Mouse (Mus musculus) heart, postnatal 36 days (tissue): ENCODE results near the gene Tex45. TPM values are rescaled to one million over a fixed set of nuclear protein-coding genes. Genes with fewer than 3 reads are reported as not detected.

Experiments
- DNase-seq, 2 experiments: peaks; one replicate each; pipeline ENCODE4 v3.0.0; 2021 to 2022
- intact Hi-C: fragments of 180-260 bp; cut with DNase I; formaldehyde crosslinking; loops from one replicate; pipeline ENCODE4 v1.15.1; 2025
- total RNA-seq, 2 experiments: library from RNA; stranded (reverse); gene quantifications; 2 replicates each; pipeline ENCODE4 v1.2.3; 2021

The Tex45 gene
- not detected for total RNA-seq

- intact Hi-C loops = no loop called here
- DNase-seq = no peak
Observed at GRCm38 (mm10) chr8:3470562-3470961, at the start of gene Tex45. Tex45 (plus strand) TSS chr8:3470862.

GRCm38 (mm10) chr8:3421507-3421906 is 49.2 kb upstream of the Tex45 start:
- intact Hi-C loops = no loop called here
- DNase-seq = no peak

GRCm38 (mm10) chr8:3425217-3425616 is 45.4 kb upstream of the Tex45 start:
- intact Hi-C loops = loop anchor here (5.0 kb wide), 1 partner anchor 33 kb away; the partner anchor contains the start of gene Arhgef18
- no peak for DNase-seq

DNA sequence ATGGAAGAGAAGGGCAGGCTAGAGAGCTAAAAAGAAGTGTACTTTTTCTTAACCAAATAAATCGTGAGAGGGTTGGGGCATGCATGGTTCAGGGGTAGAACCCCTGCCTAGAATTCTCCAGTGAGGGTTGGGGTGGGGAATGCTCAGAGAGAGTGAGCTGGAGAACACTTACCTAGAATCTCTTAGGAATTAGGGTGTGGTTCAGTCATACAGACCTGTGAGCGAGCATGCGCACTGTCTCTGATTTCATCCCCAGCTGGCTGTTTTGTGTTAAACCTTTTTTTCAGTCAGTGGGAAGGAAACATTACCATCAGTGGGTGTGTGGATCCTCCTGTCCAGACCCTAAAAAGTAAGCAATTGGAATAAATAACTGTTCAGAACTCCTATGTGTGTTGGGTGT is 44.5 kb upstream of the Tex45 start:
- intact Hi-C loops = loop anchor here (5.0 kb wide), 1 partner anchor 34 kb away; the partner anchor contains the start of gene Arhgef18
- no peak for DNase-seq

DNA sequence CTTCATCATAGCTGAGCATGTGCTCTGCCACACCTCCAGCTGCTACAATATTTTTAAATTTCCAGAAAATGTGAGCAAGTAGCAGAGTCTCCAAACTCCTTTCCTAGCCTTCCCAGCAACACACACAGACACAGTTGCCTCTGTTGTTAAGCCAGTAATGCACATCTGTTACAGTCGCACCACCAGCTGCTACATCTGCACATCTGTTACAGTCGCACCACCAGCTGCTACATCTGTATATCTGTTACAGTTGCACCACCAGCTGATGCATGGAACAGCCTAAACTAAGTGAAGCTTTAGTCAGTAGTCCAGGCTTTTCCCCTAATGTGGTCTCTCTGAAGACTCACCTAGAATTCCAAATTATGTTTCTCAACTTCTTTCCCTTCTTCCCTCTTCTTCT is 42.2 kb upstream of the Tex45 start:
- intact Hi-C loops = loop anchor here (5.0 kb wide), 1 partner anchor 36 kb away; the partner anchor contains the start of gene Arhgef18
- no peak for DNase-seq

DNA sequence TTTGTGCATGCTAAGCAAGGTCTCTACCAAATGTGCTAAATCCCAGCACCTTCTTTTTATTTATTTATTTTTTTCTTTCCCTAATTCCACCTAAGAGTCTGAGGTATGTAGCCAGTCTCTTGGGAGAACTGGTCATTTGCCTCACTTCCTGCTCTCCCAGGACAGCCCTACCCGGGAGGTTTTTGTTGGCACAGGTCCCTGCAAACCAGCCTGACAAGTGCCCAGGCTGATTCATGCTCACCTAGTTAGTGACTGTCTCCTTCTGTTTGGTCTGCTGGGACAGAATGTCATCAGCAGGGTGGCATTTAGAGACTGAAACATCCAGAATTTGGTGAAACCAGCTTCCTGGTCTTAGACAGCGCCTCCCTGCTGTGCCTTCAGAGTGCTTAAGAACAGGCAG is 40.7 kb upstream of the Tex45 start:
- intact Hi-C loops = loop anchor here (5.0 kb wide), 1 partner anchor 38 kb away; the partner anchor contains the start of gene Arhgef18
- DNase-seq = peak; percentile 24 to 32

GRCm38 (mm10) chr8:3431113-3431512 is 39.5 kb upstream of the Tex45 start:
- no peak for DNase-seq
- intact Hi-C loops = no loop called here

GRCm38 (mm10) chr8:3436492-3436891 is 34.2 kb upstream of the Tex45 start:
- no peak for DNase-seq
- intact Hi-C loops = no loop called here

DNA sequence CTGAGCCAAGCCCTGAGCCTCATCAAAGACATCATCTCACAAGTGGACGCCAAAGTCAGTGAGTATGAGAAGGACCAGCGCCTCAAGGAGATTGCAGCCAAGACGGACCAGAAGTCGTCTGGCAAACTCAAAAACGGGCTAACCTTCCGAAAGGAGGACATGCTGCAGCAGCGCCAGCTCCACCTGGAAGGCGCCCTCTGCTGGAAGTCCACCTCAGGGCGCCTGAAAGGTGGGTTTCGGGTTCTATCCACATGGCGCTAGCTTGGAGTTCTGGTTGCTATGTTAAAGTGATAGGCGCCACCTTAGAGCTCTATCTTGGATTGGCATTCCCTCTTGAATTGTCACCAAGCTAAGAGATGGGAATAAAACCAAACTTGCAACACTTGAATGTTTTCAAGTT is 31.2 kb upstream of the Tex45 start:
- no peak for DNase-seq

GRCm38 (mm10) chr8:3449226-3449625 is 21.4 kb upstream of the Tex45 start:
- DNase-seq = no peak
- intact Hi-C loops = no loop called here

More for the DNA sequence above, 31.2 kb upstream of the Tex45 start:
- intact Hi-C loops = no loop called here

GRCm38 (mm10) chr8:3450670-3451069 is 20.0 kb upstream of the Tex45 start:
- DNase-seq = peak; percentile 57 to 67
- intact Hi-C loops = loop anchor here (10.0 kb wide), 1 partner anchor 96 kb away; the partner anchor contains the start of gene A430078G23Rik

DNA sequence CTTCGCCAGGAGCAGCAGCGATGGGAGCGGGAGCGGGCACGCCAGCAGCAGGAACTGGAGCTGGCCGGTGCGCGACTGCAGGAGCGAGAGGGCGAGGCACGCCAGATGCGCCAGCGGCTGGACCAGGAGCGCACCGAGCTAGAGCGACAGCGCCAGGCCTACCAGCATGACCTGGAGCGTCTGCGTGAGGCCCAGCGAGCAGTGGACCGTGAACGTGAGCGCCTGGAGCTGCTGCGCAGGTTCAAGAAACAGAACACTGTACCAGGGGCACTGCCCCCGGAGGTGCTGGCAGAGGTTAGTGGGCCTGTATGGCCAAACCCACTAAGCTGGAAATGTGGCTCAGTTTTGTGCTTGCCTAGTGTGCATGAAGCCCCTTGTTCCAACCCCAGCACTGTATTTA is 18.7 kb upstream of the Tex45 start:
- no peak for DNase-seq
- intact Hi-C loops = loop anchor here (10.0 kb wide), 1 partner anchor 97 kb away; the partner anchor contains the start of gene A430078G23Rik

GRCm38 (mm10) chr8:3463248-3463647 is 7.4 kb upstream of the Tex45 start:
- DNase-seq = no peak
- intact Hi-C loops = loop anchor here (10.0 kb wide), 1 partner anchor 212 kb away; the partner anchor contains the start of genes Fcor and Trappc5

- no peak for DNase-seq
- intact Hi-C loops = loop anchor here (10.0 kb wide), 1 partner anchor 210 kb away; the partner anchor contains the start of genes Fcor and Trappc5
Observed at GRCm38 (mm10) chr8:3464309-3464708, 6.4 kb upstream of the Tex45 start.

GRCm38 (mm10) chr8:3467006-3467885 is 3.4 kb upstream of the Tex45 start, which contains the start of gene Pex11g:
Pex11g (minus strand) TSS chr8:3467680.
- intact Hi-C loops = loop anchor here (2.0 to 10.0 kb wide), 2 partner anchors 50 to 208 kb away; partner anchors contain the start of genes Fcor and Trappc5
- peak; percentile 97 to 99 for DNase-seq

DNA sequence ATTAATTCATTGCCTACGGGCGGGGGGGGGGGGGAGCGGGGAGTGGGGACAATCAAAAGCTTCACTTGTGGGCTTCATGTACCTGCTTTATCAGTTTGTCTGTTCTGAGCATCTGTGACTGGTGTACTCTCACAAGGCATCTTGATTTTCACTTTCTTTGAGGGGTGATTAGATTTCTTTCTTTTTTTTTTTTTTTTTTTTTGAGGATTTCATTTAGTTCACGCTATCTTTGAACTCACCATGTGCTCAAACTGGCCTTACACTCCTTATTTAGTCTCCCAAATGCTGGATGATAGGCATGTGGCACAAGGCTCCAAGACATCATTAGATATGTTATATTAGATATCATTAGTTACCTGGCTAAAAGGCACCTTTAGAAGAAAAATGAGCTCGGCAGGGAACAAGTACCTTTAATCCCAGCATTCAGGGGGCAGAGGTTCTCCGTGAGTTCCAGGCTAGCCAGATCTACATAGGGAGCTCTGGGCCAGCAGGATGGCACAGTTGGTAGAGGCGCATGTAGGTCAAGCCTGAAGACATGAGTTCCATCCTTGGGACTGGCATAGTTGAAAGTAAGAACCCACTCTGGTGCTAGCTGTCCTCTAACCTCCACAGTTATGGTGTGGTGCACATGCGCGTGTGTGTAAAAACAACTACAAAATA is 2.6 kb upstream of the Tex45 start:
- intact Hi-C loops = loop anchor here (2.0 to 10.0 kb wide), 3 partner anchors 25 to 207 kb away; partner anchors contain the start of genes Fcor, Trappc5 and Zfp358
- DNase-seq = no peak

DNA sequence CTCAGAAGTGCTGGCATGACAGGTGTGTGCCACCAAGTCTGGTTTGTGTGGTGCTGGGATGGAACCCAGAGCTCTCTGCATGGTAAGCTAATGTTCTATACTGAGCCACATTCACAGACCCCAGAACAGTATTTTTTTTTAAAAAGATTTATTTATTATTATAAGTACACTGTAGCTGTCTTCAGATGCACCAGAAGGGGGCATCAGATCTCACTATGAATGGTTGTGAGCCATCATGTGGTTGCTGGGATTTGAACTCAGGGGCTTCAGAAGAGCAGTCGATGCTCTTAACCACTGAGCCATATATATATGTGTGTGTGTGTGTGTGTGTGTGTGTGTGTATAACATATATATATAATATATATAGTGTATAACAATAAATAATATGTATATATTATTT is 1.8 kb upstream of the Tex45 start:
- no peak for DNase-seq
- intact Hi-C loops = loop anchor here (2.0 to 10.0 kb wide), 2 partner anchors 24 to 206 kb away; partner anchors contain the start of genes Fcor, Trappc5 and Zfp358

DNA sequence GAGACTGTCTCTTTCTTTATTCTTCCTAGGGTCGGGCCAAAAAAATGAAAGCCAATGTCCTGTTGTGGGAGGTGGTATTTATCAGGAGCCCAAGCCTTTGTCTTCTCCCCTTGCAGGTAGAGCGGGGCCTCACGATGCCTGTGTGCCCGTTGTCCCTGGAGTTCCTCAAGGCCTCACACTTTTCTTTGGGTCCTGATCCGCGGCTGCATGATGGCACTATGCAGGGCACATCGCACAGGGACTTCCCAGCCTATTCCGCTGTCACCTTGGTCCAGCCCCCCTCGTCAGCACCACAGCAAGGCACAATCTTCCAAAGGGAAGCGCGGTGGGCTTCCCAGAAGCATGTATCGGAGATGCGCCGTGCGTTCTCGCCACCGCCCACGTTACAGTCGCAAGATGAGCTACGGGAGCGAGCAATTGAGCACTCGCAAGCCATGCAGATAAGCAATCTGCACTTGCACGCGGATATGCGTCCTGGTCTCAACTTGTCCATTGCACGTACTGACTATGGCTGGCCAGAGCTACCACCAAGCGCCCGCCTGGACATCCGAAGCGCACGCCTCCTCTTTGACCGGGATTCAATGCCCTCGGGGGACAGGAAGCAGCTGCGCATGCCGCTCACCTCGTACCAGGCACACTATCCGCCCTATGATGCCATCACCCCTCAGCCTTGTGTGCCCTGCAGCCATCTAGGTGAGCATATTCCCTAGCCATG is 5.2 kb downstream of the Tex45 start:
- DNase-seq = no peak
- intact Hi-C loops = no loop called here

GRCm38 (mm10) chr8:3480221-3480785 is 9.6 kb downstream of the Tex45 start:
- no peak for DNase-seq
- intact Hi-C loops = no loop called here

- DNase-seq = no peak
- intact Hi-C loops = no loop called here
Observed at GRCm38 (mm10) chr8:3481605-3482004, 10.9 kb downstream of the Tex45 start.
